Mouse (Mus musculus) brain, embryonic 14.5 days (tissue): ENCODE data around the gene Six5.

Experiments
- CTCF ChIP-seq: fragments of 200-500 bp; IDR thresholded peaks from 2 replicates; pipeline ENCODE4 v1.5.1; 2012; ENCODE audit warnings: inconsistent platforms, mild to moderate bottlenecking, moderate library complexity, borderline replicate concordance; ENCODE audit not compliant: insufficient read depth, insufficient read length; ENCODE audit errors: extremely low read depth
- POLR2A ChIP-seq: fragments of 200-500 bp; IDR thresholded peaks from 2 replicates; pipeline ENCODE4 v1.6.1; 2012; ENCODE audit warnings: mild to moderate bottlenecking, inconsistent platforms, borderline replicate concordance; ENCODE audit not compliant: poor library complexity, insufficient read depth, insufficient read length, severe bottlenecking; ENCODE audit errors: extremely low read depth

GRCm38 (mm10) chr7:19055108-19055507, 39.3 kb upstream of the Six5 start:
- no peak for TF ChIP-seq POLR2A
- no peak for TF ChIP-seq CTCF
